Mouse (Mus musculus) Patski (cell line): ENCODE results near the gene Gm43720. TPM values are rescaled to one million over a fixed set of nuclear protein-coding genes. Genes with fewer than 3 reads are reported as not detected.
"Not testable (repeated sequence)": the region's sequence is repeated elsewhere in the genome, so short reads cannot be mapped to it uniquely, and the experiment has no call there.

Experiments used
- ATAC-seq: fragments of 100-300 bp; one replicate; pipeline ENCODE4 v1.8.0; 2021
- CTCF ChIA-PET: fragments of 350-600 bp; sonication (Branson Sonifier 250); formaldehyde crosslinking; loops from one replicate; lab custom pipeline; 2022; ENCODE audit warnings: inconsistent platforms; lab: Charles Lee
- POLR2A ChIA-PET: fragments of 350-600 bp; sonication (Branson Sonifier 250); formaldehyde crosslinking; loops from one replicate; lab custom pipeline; 2022; ENCODE audit warnings: antibody characterized with exemption, inconsistent platforms; lab: Charles Lee
- DNase-seq: peaks from one replicate; pipeline ENCODE4 v3.0.0-alpha.2; 2011; ENCODE audit warnings: low read depth, low spot score
- H3K27me3 ChIP-seq: fragments of 371-371 bp; one replicate; pipeline ENCODE4 v1.5.1; 2021
- CTCF ChIP-seq: fragments of 100-300 bp; IDR thresholded peaks from one replicate; pipeline ENCODE4 v1.5.1; 2021
- in situ Hi-C: fragments of 300-500 bp; cut with MboI; formaldehyde crosslinking; loops from 3 replicates; pipeline ENCODE4 v1.11.1; 2018; ENCODE audit warnings: low pct_unique_long_range_greater_than_20kb, mixed read lengths
- polyA plus RNA-seq: library from polyadenylated mRNA; unstranded; gene quantifications from one replicate; pipeline ENCODE4 v1.2.3, GENCODE M21; 2021

Gm43720 gene
- polyA plus RNA-seq, 1 experiment from 2014 or later: 0.01 TPM

GRCm38 (mm10) chr5:138226491-138226890, 53.3 kb downstream of the Gm43720 start:
- ATAC-seq: no peak
- no peaks in the 10 kb centered on the region for H3K27me3 ChIP-seq
- ChIA-PET CTCF (interaction anchor here (0.7 to 1.6 kb wide), 4 partner anchors 8 to 27 kb away, joined by 3 to 7 read pairs (median 4); no protein-coding TSS in a partner anchor), POLR2A (interaction anchor here (1.1 kb wide), 1 partner anchor 28 kb away, joined by 3 read pairs; the partner anchor contains the start of gene Lamtor4)
- in situ Hi-C loops: loop anchor here (10.0 kb wide), 1 partner anchor 298 kb away; no protein-coding TSS in a partner anchor
- no peak for DNase-seq
- TF ChIP-seq CTCF: no peak

- DNase-seq (no peak), ATAC-seq (no peak)
- POLR2A ChIA-PET: interaction anchor here (1.1 kb wide), 1 partner anchor 29 kb away, joined by 3 read pairs; the partner anchor contains the start of gene Lamtor4
These were observed 54.1 kb downstream of the Gm43720 start, which contains the start of gene Nxpe5 for GRCm38 (mm10) chr5:138225700-138226099. Nxpe5 (plus strand) TSS chr5:138225898.

GRCm38 (mm10) chr5:138223287-138223686, 56.5 kb downstream of the Gm43720 start:
- ChIA-PET POLR2A (no interaction called here), CTCF (interaction anchor here (1.4 to 2.7 kb wide), 6 partner anchors 15 to 433 kb away, joined by 4 to 20 read pairs (median 8); no protein-coding TSS in a partner anchor)
- TF ChIP-seq CTCF: no peak
- no peak for ATAC-seq
- DNase-seq: no peak
- in situ Hi-C loops: loop anchor here (10.0 kb wide), 1 partner anchor 302 kb away; no protein-coding TSS in a partner anchor
- H3K27me3 ChIP-seq: peaks cover 2% of the 10 kb centered on the region

More at GRCm38 (mm10) chr5:138225700-138226099, 54.1 kb downstream of the Gm43720 start, which contains the start of gene Nxpe5:
- CTCF ChIA-PET: interaction anchor here (0.8 to 1.6 kb wide), 3 partner anchors 9 to 26 kb away, joined by 3 to 7 read pairs (median 3); no protein-coding TSS in a partner anchor
- TF ChIP-seq CTCF: no peak
- in situ Hi-C loops: loop anchor here (10.0 kb wide), 1 partner anchor 299 kb away; no protein-coding TSS in a partner anchor
- no peaks in the 10 kb centered on the region for H3K27me3 ChIP-seq

- CTCF ChIA-PET: interaction anchor here (0.6 to 3.2 kb wide), 19 partner anchors 9 to 437 kb away, joined by 3 to 28 read pairs (median 6); partner anchors contain the start of gene Lamtor4
- in situ Hi-C loops: loop anchor here (10.0 kb wide), 1 partner anchor 303 kb away; no protein-coding TSS in a partner anchor
- H3K27me3 ChIP-seq: peaks cover 2% of the 10 kb centered on the region
- POLR2A ChIA-PET: interaction anchor here (0.6 to 0.9 kb wide), 3 partner anchors 8 to 483 kb away, joined by 3 to 4 read pairs (median 3); no protein-coding TSS in a partner anchor
- ATAC-seq: peak; percentile 90
- peak; percentile 99 for TF ChIP-seq CTCF
- DNase-seq: no peak
These were observed 57.6 kb downstream of the Gm43720 start for GRCm38 (mm10) chr5:138222111-138222510.

- TF ChIP-seq CTCF: no peak
- POLR2A ChIA-PET: interaction anchor here (0.7 kb wide), 1 partner anchor 315 kb away, joined by 6 read pairs; no protein-coding TSS in a partner anchor
- in situ Hi-C loops: loop anchor here (10.0 kb wide), 1 partner anchor 305 kb away; no protein-coding TSS in a partner anchor
- no peak for ATAC-seq
- no peak for DNase-seq
- CTCF ChIA-PET: interaction anchor here (0.9 to 3.2 kb wide), 7 partner anchors 10 to 34 kb away, joined by 3 to 28 read pairs (median 6); no protein-coding TSS in a partner anchor
- H3K27me3 ChIP-seq: peaks cover 2% of the 10 kb centered on the region
These were observed 59.9 kb downstream of the Gm43720 start for GRCm38 (mm10) chr5:138219864-138220263.

- in situ Hi-C loops, POLR2A ChIA-PET, DNase-seq, ATAC-seq, H3K27me3 ChIP-seq: not testable (repeated sequence)
- CTCF ChIA-PET: interaction anchor here (0.8 kb wide), 1 partner anchor 11 kb away, joined by 3 read pairs; no protein-coding TSS in a partner anchor
These were observed 63.1 kb downstream of the Gm43720 start for GRCm38 (mm10) chr5:138216632-138217031.

Other genes starting within 250 kb of the Gm43720 start
- gene Smok3c, start 226.8 kb downstream of the Gm43720 start, polyA plus RNA-seq: not detected
- gene Zkscan1, start 194.9 kb downstream of the Gm43720 start, polyA plus RNA-seq: 32.9 TPM
- gene Zscan21, start 163.1 kb downstream of the Gm43720 start, polyA plus RNA-seq: 60.4 TPM
- gene Zfp113, start 124.2 kb downstream of the Gm43720 start, polyA plus RNA-seq: 11.5 TPM
- 274 TPM for gene Cops6, start 118.9 kb downstream of the Gm43720 start, polyA plus RNA-seq
- 39.7 TPM for gene Ap4m1, start 108.0 kb downstream of the Gm43720 start, polyA plus RNA-seq
- 104 TPM for gene Mcm7, start 107.5 kb downstream of the Gm43720 start, polyA plus RNA-seq
- gene Taf6, start 92.5 kb downstream of the Gm43720 start, polyA plus RNA-seq: 60.2 TPM
- 68.3 TPM for gene Cnpy4, start 92.5 kb downstream of the Gm43720 start, polyA plus RNA-seq
- gene Mblac1, start 85.6 kb downstream of the Gm43720 start, polyA plus RNA-seq: 11.4 TPM
- 2.2 TPM for gene Nxpe5, start 54.1 kb downstream of the Gm43720 start, polyA plus RNA-seq
- 125 TPM for gene Lamtor4, start 24.5 kb downstream of the Gm43720 start, polyA plus RNA-seq
- gene BC037034, start 15.9 kb downstream of the Gm43720 start, polyA plus RNA-seq: 36.9 TPM
- gene Gal3st4, start 7.1 kb downstream of the Gm43720 start, polyA plus RNA-seq: 0.62 TPM
- gene Gpc2, start within 50 bp of the Gm43720 start, polyA plus RNA-seq: 13.9 TPM
- gene Stag3, start 282 bp upstream of the Gm43720 start, polyA plus RNA-seq: 4.5 TPM
- not detected for gene Pvrig, start 62.0 kb upstream of the Gm43720 start, polyA plus RNA-seq
- 12.8 TPM for gene Zfp157, start 161.5 kb upstream of the Gm43720 start, polyA plus RNA-seq